Mouse (Mus musculus): ENCODE measurements around the gene Mkrn1.

GRCm38 (mm10) chr6:39447429-39448185, 27.3 kb upstream of the Mkrn1 start:
- no peak for TF ChIP-seq CTCF (IDR thresholded peaks at IDR 0.05; ENCODE audit: low read depth)
- TF ChIP-seq EP300 (IDR thresholded peaks at IDR 0.05; ENCODE audit: low read depth): no peak
